Mouse (Mus musculus): Measurements from ENCODE around the gene Svip. TPM values are rescaled to one million over a fixed set of nuclear protein-coding genes. Genes with fewer than 3 reads are reported as not detected.

The Svip gene
- polyA plus RNA-seq, 1 experiment from 2014 or later = 10.7 TPM

DNA sequence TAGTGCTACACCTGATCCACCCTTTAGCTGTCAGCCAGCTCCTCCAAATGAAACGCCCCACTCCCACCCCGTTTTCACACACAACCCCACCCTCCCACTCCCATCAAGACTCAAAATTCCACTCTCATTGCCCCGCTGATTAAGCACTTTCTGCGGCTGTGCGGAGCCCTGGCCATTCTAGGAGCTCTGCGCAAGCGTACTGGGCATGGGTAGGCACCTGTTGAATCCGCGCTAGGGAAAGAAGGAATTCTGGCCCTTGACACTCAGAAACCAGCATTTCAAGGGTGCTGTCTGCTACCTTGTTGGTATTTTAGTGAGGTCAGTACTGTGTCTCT, 445 bp upstream of the Svip start:
- Histone ChIP-seq H3K4me3 (ENCODE audit: low read length) (peak overlapping the region; percentile 64), H3K9me3 (ENCODE audit: control insufficient read depth, low read length) (no peaks in the 10 kb centered on the region), H3K9ac (ENCODE audit: low read depth, low read length) (no peak overlapping the region), H3K36me3 (ENCODE audit: control insufficient read depth, insufficient read depth, low read length) (no peaks in the 10 kb centered on the region), H3K27me3 (ENCODE audit: control insufficient read depth, insufficient read depth, low read length) (no peaks in the 10 kb centered on the region), H3K4me1 (ENCODE audit: control insufficient read depth, insufficient read depth, low read length) (no peaks in the 10 kb centered on the region), H3K4me2 (replicated peaks; ENCODE audit: low read depth, low read length) (peak overlapping the region; percentile 64), H3K27ac (ENCODE audit: low read depth, low read length) (no peak overlapping the region)
- ATAC-seq (ENCODE audit: low FRiP score, low TSS enrichment) = no peak
- WGBS = 2% methylated on average over 9 of the region's 9 CpGs

DNA sequence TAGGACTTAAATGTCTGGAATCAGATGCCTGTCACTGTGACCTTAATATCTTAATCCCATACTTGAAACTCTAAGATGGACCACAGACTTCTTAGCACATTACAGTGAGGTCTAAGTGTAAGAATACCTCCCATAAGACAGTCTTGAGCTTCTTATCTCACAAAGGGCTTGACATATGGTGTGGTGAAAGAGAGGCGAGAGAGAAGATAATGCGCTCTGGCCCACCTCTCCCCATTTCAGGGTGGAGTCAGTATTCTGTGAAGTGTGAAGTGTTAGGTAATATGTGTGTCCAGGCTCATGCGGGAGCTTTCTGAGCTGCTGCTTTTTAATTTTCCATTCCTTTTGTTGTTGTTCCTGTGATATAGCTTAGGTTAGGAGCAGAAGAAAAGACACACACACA, 14.8 kb downstream of the Svip start:
- 81% methylated on average over 3 of the region's 3 CpGs for WGBS
- no peak for ATAC-seq (ENCODE audit: low FRiP score, low TSS enrichment)

DNA sequence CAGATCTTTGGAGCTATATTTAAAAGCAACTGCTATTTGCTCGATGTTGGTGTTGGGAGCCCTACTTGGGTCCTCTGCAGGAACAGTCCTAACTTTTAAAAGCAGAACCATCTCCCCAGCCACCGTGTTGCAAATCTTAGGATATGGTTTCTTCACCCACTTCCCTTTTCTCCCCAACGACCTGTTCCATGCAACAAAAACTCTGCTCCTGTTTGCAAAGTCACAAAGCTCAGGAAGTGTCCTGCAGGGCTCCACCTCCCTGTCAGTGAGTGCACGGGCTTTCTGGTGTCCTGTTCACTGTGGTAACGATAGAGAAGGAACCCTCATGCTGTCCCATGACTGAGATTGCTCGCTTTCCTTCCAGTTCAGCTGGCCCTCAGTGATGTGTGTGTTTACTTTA, 18.9 kb downstream of the Svip start:
- WGBS = 51% methylated on average over 6 of the region's 6 CpGs
- Histone ChIP-seq H3K9me3 (ENCODE audit: control insufficient read depth, low read length) (no peaks in the 10 kb centered on the region), H3K27me3 (ENCODE audit: control insufficient read depth, insufficient read depth, low read length) (no peaks in the 10 kb centered on the region), H3K36me3 (ENCODE audit: control insufficient read depth, insufficient read depth, low read length) (no peaks in the 10 kb centered on the region), H3K9ac (ENCODE audit: low read depth, low read length) (no peak overlapping the region), H3K4me3 (ENCODE audit: low read length) (no peak overlapping the region), H3K4me2 (replicated peaks; ENCODE audit: low read depth, low read length) (no peak overlapping the region), H3K27ac (ENCODE audit: low read depth, low read length) (no peak overlapping the region), H3K4me1 (ENCODE audit: control insufficient read depth, insufficient read depth, low read length) (no peaks in the 10 kb centered on the region)
- ATAC-seq (ENCODE audit: low FRiP score, low TSS enrichment) = no peak

More for the DNA sequence above, 14.8 kb downstream of the Svip start:
- H3K4me2 ChIP-seq (replicated peaks; ENCODE audit: low read depth, low read length) = no peak overlapping the region
- no peak overlapping the region for H3K4me3 ChIP-seq (ENCODE audit: low read length)
- H3K27me3 ChIP-seq (ENCODE audit: control insufficient read depth, insufficient read depth, low read length) = no peaks in the 10 kb centered on the region
- H3K9me3 ChIP-seq (ENCODE audit: control insufficient read depth, low read length) = no peaks in the 10 kb centered on the region
- no peaks in the 10 kb centered on the region for H3K4me1 ChIP-seq (ENCODE audit: control insufficient read depth, insufficient read depth, low read length)
- H3K9ac ChIP-seq (ENCODE audit: low read depth, low read length) = no peak overlapping the region
- no peaks in the 10 kb centered on the region for H3K36me3 ChIP-seq (ENCODE audit: control insufficient read depth, insufficient read depth, low read length)
- H3K27ac ChIP-seq (ENCODE audit: low read depth, low read length) = no peak overlapping the region

DNA sequence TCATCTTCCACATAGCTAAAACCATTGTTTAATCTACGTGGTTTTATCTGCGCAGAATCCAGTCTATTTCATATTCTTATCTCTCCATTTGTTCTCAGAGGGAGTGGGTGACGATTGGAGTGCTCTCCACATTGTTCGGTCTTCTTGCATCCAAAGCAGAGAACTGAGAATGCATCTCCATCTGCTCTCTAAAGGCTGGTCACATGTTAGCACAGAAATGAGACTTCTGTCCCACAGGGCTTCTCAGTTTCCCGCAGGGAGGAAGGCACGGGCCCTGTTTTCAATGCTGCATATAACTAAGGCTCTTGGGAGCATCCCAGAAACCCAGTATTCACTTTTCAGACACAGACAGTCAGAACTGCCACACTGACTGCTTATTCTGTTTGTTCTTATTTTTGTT, 20.1 kb downstream of the Svip start:
- Histone ChIP-seq H3K27me3 (ENCODE audit: control insufficient read depth, insufficient read depth, low read length) (no peaks in the 10 kb centered on the region), H3K36me3 (ENCODE audit: control insufficient read depth, insufficient read depth, low read length) (no peaks in the 10 kb centered on the region), H3K4me3 (ENCODE audit: low read length) (no peak overlapping the region), H3K9ac (ENCODE audit: low read depth, low read length) (no peak overlapping the region), H3K4me1 (ENCODE audit: control insufficient read depth, insufficient read depth, low read length) (no peaks in the 10 kb centered on the region), H3K4me2 (replicated peaks; ENCODE audit: low read depth, low read length) (no peak overlapping the region), H3K27ac (ENCODE audit: low read depth, low read length) (no peak overlapping the region), H3K9me3 (ENCODE audit: control insufficient read depth, low read length) (no peaks in the 10 kb centered on the region)
- ATAC-seq (ENCODE audit: low FRiP score, low TSS enrichment) = no peak
- 86% methylated on average over 6 of the region's 6 CpGs for WGBS

DNA sequence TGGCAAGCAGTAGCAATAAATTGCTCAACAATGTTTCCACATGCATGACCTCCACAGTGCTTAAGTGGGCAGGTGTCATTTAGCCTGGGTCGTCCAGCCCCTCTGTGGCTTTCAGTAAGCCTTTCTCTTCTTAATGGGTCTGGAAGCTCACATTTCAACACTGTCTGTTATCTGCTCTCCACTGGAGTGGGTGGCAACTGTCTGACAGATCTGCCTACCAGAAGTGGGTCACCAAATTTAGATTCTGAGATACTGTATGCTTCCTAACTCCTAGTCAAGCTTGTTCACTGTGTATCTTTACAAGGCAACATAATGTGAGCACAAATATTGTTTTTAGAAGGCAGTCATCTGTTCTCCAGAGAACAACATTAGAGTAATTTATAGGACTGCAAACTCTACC, 23.5 kb downstream of the Svip start:
- ATAC-seq (ENCODE audit: low FRiP score, low TSS enrichment) = no peak

DNA sequence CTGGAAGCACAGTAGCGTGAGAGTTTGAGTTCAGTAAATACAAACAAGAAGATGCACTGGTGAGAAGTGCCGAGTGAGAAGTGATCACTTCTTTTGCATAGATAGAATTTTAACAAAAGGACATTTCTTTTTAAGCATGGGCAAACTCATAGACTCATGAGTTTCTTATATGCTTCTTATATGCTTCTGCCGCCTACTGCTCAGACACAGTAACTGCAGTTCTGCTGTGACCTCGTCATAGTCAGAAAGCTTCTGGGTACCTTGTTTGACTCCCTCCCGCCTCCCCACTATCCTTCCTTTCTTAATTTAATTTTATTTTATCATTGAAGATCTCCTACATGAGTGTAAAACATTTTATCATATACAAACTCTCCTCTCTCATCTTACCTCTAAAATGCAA, 26.5 kb downstream of the Svip start:
- no peak overlapping the region for H3K9ac ChIP-seq (ENCODE audit: low read depth, low read length)
- ATAC-seq (ENCODE audit: low FRiP score, low TSS enrichment) = no peak
- no peak overlapping the region for H3K4me3 ChIP-seq (ENCODE audit: low read length)
- H3K9me3 ChIP-seq (ENCODE audit: control insufficient read depth, low read length) = no peaks in the 10 kb centered on the region
- no peaks in the 10 kb centered on the region for H3K36me3 ChIP-seq (ENCODE audit: control insufficient read depth, insufficient read depth, low read length)
- no peaks in the 10 kb centered on the region for H3K27me3 ChIP-seq (ENCODE audit: control insufficient read depth, insufficient read depth, low read length)
- no peak overlapping the region for H3K4me2 ChIP-seq (replicated peaks; ENCODE audit: low read depth, low read length)
- no peak overlapping the region for H3K27ac ChIP-seq (ENCODE audit: low read depth, low read length)
- 58% methylated on average over 5 of the region's 5 CpGs for WGBS
- H3K4me1 ChIP-seq (ENCODE audit: control insufficient read depth, insufficient read depth, low read length) = no peaks in the 10 kb centered on the region

More for the DNA sequence above, 23.5 kb downstream of the Svip start:
- H3K36me3 ChIP-seq (ENCODE audit: control insufficient read depth, insufficient read depth, low read length) = no peaks in the 10 kb centered on the region
- 8% methylated on average over 1 of the region's 1 CpGs for WGBS
- no peak overlapping the region for H3K4me3 ChIP-seq (ENCODE audit: low read length)
- H3K4me2 ChIP-seq (replicated peaks; ENCODE audit: low read depth, low read length) = no peak overlapping the region
- H3K4me1 ChIP-seq (ENCODE audit: control insufficient read depth, insufficient read depth, low read length) = no peaks in the 10 kb centered on the region
- no peak overlapping the region for H3K27ac ChIP-seq (ENCODE audit: low read depth, low read length)
- no peaks in the 10 kb centered on the region for H3K9me3 ChIP-seq (ENCODE audit: control insufficient read depth, low read length)
- no peak overlapping the region for H3K9ac ChIP-seq (ENCODE audit: low read depth, low read length)
- H3K27me3 ChIP-seq (ENCODE audit: control insufficient read depth, insufficient read depth, low read length) = no peaks in the 10 kb centered on the region

DNA sequence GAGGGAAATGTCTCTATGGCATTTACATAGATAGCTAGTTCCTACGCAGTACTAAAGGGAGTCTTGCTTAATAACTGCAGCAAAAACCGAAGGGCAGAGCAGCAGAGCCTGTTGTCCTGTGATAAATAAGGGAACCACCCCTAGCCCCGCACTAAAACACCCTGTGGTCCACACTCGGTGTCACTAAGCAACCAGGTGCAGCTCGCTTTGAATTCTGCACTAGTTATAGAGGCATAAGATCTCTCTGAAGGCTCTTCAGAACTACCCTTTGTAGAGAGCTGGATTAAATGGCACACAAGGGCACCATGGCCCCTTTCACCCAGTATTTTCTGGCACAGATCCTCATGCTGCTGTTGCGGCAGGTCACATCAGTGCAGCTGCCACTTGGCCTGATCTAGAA, 30.6 kb downstream of the Svip start:
- no peak overlapping the region for H3K9ac ChIP-seq (ENCODE audit: low read depth, low read length)
- H3K27ac ChIP-seq (ENCODE audit: low read depth, low read length) = no peak overlapping the region
- H3K36me3 ChIP-seq (ENCODE audit: control insufficient read depth, insufficient read depth, low read length) = no peaks in the 10 kb centered on the region
- ATAC-seq (ENCODE audit: low FRiP score, low TSS enrichment) = no peak
- 80% methylated on average over 6 of the region's 6 CpGs for WGBS
- no peak overlapping the region for H3K4me3 ChIP-seq (ENCODE audit: low read length)
- no peaks in the 10 kb centered on the region for H3K9me3 ChIP-seq (ENCODE audit: control insufficient read depth, low read length)
- H3K4me1 ChIP-seq (ENCODE audit: control insufficient read depth, insufficient read depth, low read length) = no peaks in the 10 kb centered on the region
- H3K27me3 ChIP-seq (ENCODE audit: control insufficient read depth, insufficient read depth, low read length) = no peaks in the 10 kb centered on the region
- H3K4me2 ChIP-seq (replicated peaks; ENCODE audit: low read depth, low read length) = no peak overlapping the region

DNA sequence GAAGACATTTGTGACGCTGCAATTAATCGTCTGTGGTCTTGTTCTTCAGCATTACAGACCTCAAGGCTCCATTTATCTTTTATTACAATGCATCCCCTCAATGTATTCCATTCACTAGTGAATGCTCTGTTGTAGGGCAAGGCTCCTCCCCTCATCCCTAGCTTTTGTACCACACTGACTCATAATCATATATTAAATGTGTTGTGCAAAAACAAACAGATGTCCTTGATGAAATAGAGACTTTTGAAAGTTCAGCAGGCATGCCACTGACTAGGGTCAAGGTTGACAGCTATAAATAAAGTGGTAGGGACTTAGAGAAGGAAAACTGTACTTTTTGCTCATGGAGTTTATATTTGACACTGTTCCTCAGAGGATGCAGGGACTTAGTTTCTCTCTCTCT, 32.3 kb downstream of the Svip start:
- H3K9me3 ChIP-seq (ENCODE audit: control insufficient read depth, low read length) = no peaks in the 10 kb centered on the region
- 77% methylated on average over 2 of the region's 2 CpGs for WGBS
- no peak for ATAC-seq (ENCODE audit: low FRiP score, low TSS enrichment)

DNA sequence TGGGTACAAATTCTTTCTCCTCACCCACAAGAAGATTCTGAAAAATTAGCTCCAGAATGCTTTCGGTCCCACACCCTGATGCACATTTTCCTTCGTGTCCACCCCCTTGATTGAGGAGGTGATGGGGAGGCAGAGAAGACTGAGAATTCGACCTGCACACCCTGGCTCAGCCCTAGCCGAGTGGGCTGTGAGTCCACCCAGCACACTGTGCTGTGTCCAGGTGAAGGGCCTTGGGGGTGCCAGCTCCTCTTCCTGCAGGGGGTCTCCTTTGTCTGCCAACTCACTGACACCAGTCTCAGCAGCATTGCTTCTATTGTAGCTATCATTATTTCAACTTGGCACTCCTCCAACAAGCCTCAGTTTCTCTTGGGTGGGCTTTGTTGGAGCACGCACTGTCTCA, 32.7 kb downstream of the Svip start:
- no peak overlapping the region for H3K27ac ChIP-seq (ENCODE audit: low read depth, low read length)
- 74% methylated on average over 5 of the region's 5 CpGs for WGBS
- H3K4me2 ChIP-seq (replicated peaks; ENCODE audit: low read depth, low read length) = no peak overlapping the region
- ATAC-seq (ENCODE audit: low FRiP score, low TSS enrichment) = 0 out of 2 replicates have a peak, but pooled peaks have one; percentile 16
- H3K27me3 ChIP-seq (ENCODE audit: control insufficient read depth, insufficient read depth, low read length) = no peaks in the 10 kb centered on the region
- H3K9ac ChIP-seq (ENCODE audit: low read depth, low read length) = no peak overlapping the region
- H3K4me3 ChIP-seq (ENCODE audit: low read length) = no peak overlapping the region
- no peaks in the 10 kb centered on the region for H3K4me1 ChIP-seq (ENCODE audit: control insufficient read depth, insufficient read depth, low read length)
- H3K36me3 ChIP-seq (ENCODE audit: control insufficient read depth, insufficient read depth, low read length) = no peaks in the 10 kb centered on the region
- no peaks in the 10 kb centered on the region for H3K9me3 ChIP-seq (ENCODE audit: control insufficient read depth, low read length)

More for the DNA sequence above, 32.3 kb downstream of the Svip start:
- Histone ChIP-seq H3K27ac (ENCODE audit: low read depth, low read length) (no peak overlapping the region), H3K27me3 (ENCODE audit: control insufficient read depth, insufficient read depth, low read length) (no peaks in the 10 kb centered on the region), H3K4me2 (replicated peaks; ENCODE audit: low read depth, low read length) (no peak overlapping the region), H3K36me3 (ENCODE audit: control insufficient read depth, insufficient read depth, low read length) (no peaks in the 10 kb centered on the region), H3K4me1 (ENCODE audit: control insufficient read depth, insufficient read depth, low read length) (no peaks in the 10 kb centered on the region), H3K4me3 (ENCODE audit: low read length) (no peak overlapping the region), H3K9ac (ENCODE audit: low read depth, low read length) (no peak overlapping the region)

Measured in kidney, embryonic 14.5 days (tissue).